Mouse (Mus musculus) hindbrain, postnatal 0 days (tissue): ENCODE measurements around the gene Dnah2. TPM values are rescaled to one million over a fixed set of nuclear protein-coding genes. Genes with fewer than 3 reads are reported as not detected.

Experiments
- ATAC-seq: fragments of 200-750 bp; cut with Nextera tagmentation; 2 replicates; pipeline ENCODE4 v1.8.0; 2017; ENCODE audit warnings: mild to moderate bottlenecking, moderate TSS enrichment, moderate library complexity
- DNase-seq: peaks from one replicate; pipeline ENCODE4 v3.0.0-alpha.2; 2015; ENCODE audit warnings: low spot score
- H3K27ac ChIP-seq: fragments of 300-500 bp; sonication (generic); 2 replicates; pipeline ENCODE4 v1.5.1; 2014; ENCODE audit warnings: mild to moderate bottlenecking
- H3K27me3 ChIP-seq: fragments of 300-500 bp; sonication (generic); 2 replicates; pipeline ENCODE4 v1.6.1; 2014; ENCODE audit warnings: low read length, mixed read lengths; ENCODE audit not compliant: insufficient read depth
- H3K36me3 ChIP-seq: fragments of 300-500 bp; sonication (generic); 2 replicates; pipeline ENCODE4 v1.6.1; 2014; ENCODE audit warnings: low read length, mixed read lengths; ENCODE audit not compliant: insufficient read depth
- H3K4me1 ChIP-seq: fragments of 300-500 bp; sonication (generic); 2 replicates; pipeline ENCODE4 v1.6.1; 2014; ENCODE audit warnings: antibody characterized with exemption, low read length, mixed read lengths; ENCODE audit not compliant: insufficient read depth
- H3K4me2 ChIP-seq: fragments of 300-500 bp; sonication (generic); 2 replicates; pipeline ENCODE4 v1.6.1; 2014; ENCODE audit warnings: low read depth, mild to moderate bottlenecking, low read length, moderate library complexity, mixed read lengths
- H3K4me3 ChIP-seq: fragments of 300-500 bp; sonication (generic); 2 replicates; pipeline ENCODE4 v1.5.1; 2014; ENCODE audit warnings: low read length
- H3K9ac ChIP-seq: fragments of 300-500 bp; sonication (generic); replicated peaks from 2 replicates; pipeline ENCODE4 v1.6.1; 2014; ENCODE audit warnings: mild to moderate bottlenecking, low read length, moderate library complexity, mixed read lengths
- H3K9me3 ChIP-seq: fragments of 300-500 bp; sonication (generic); 2 replicates; pipeline ENCODE4 v1.6.1; 2016; ENCODE audit warnings: low read length, mixed read lengths
- CTCF ChIP-seq: IDR thresholded peaks from 2 replicates; pipeline ENCODE4 v1.5.1; 2016; ENCODE audit warnings: antibody characterized with exemption, control low read depth, low read depth
- whole genome bisulfite sequencing: fragments of 180-500 bp; shearing (Covaris S2); extraction: QIAGEN DNeasy Blood & Tissue Kit; methylation state at CpG from one replicate; pipeline ENCODE4 v1.1.7; 2014; 5-methylcytosine and 5-hydroxymethylcytosine counted together
- polyA plus RNA-seq: library from polyadenylated mRNA; unstranded; fragments of >200 nt; fragmentation: Nextera tagmentation; extraction: Ambion mirVana; gene quantifications from 2 replicates; pipeline ENCODE4 v1.2.1, GENCODE M21; 2015
- total RNA-seq: library from RNA; depleted of rRNA; stranded (reverse); fragments of >200 nt; gene quantifications from 2 replicates; pipeline ENCODE4 v1.2.3, GENCODE M21; 2014

Gene Dnah2
- total and polyA plus RNA-seq, 2 experiments from 2014 or later: 2.0 to 3.9 TPM

DNA sequence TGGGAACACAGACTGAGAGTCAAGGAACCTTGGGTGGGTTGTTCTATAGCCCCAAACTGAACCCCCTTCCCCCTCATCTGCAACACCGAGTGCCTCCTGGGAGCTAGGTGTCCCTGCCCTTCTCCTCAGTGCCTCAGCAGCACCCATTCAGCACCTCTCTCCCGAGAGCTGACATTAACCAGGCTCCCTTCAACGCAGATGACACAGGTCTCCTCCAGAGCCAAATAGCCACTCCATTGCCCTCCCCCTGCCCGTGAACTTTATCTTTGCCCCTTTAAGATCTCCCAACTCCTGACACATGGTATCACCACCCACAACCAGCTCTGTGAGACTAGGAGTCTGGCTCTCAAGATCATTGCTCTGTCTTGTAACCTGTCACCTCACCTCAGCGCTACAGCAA lies 10.3 kb upstream of the Dnah2 start:
- no peak for TF ChIP-seq CTCF
- H3K9ac ChIP-seq: peak overlapping the region; percentile 72
- peak overlapping the region; percentile 59; the same call in 1 of the 2 replicates for H3K27ac ChIP-seq
- H3K4me3 ChIP-seq: peak overlapping the region; percentile 64
- H3K36me3 ChIP-seq: no peaks in the 10 kb centered on the region
- WGBS: 6% methylated on average over 5 of the region's 5 CpGs
- ATAC-seq: no peak
- no peak for DNase-seq
- H3K27me3 ChIP-seq: no peaks in the 10 kb centered on the region
- H3K4me2 ChIP-seq: peak overlapping the region; percentile 94
- H3K9me3 ChIP-seq: no peaks in the 10 kb centered on the region
- peaks cover 42% of the 10 kb centered on the region for H3K4me1 ChIP-seq

DNA sequence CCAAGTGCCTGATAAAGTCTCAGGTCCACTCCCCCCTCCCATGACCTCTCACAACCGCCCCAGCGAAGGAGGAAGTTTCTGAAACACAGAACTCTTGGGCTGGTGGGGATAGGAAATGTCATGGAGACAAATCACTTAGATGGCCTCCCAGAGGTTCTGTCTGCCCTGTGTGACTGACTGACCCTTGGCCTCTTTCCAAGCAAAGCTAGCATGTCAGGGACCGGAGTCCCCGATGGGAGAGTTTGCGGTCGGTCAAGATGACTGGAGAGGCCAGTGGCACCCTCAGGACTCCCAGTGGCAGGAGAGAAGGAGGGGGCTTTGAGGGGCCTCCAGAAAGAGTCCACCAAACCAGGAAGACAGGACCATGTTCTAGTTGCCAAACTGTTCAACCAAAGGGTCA lies 9.8 kb upstream of the Dnah2 start:
- H3K27ac ChIP-seq: no peak overlapping the region
- ATAC-seq: no peak
- H3K27me3 ChIP-seq: no peaks in the 10 kb centered on the region
- TF ChIP-seq CTCF: no peak
- peaks cover 43% of the 10 kb centered on the region for H3K4me1 ChIP-seq
- no peak for DNase-seq
- H3K36me3 ChIP-seq: no peaks in the 10 kb centered on the region
- peak overlapping the region; percentile 72; the same call in 1 of the 2 replicates for H3K9ac ChIP-seq
- no peaks in the 10 kb centered on the region for H3K9me3 ChIP-seq
- peak overlapping the region; percentile 94 for H3K4me2 ChIP-seq
- 17% methylated on average over 6 of the region's 6 CpGs for WGBS
- H3K4me3 ChIP-seq: peak overlapping the region; percentile 64

- DNase-seq (peak; percentile 83), ATAC-seq (no peak)
- 5% methylated on average over 13 of the region's 14 CpGs for WGBS
- peak overlapping the region; percentile 34; the same call in 1 of the 2 replicates for H3K9ac ChIP-seq
- peak overlapping the region; percentile 12; the same call in 1 of the 2 replicates for H3K27ac ChIP-seq
- H3K9me3 ChIP-seq: no peaks in the 10 kb centered on the region
- H3K27me3 ChIP-seq: no peaks in the 10 kb centered on the region
- no peak for TF ChIP-seq CTCF
- H3K36me3 ChIP-seq: no peaks in the 10 kb centered on the region
- peak overlapping the region; percentile 64 for H3K4me3 ChIP-seq
- H3K4me1 ChIP-seq: peaks cover 56% of the 10 kb centered on the region
- peak overlapping the region; percentile 94 for H3K4me2 ChIP-seq
Observed at GRCm38 (mm10) chr11:69557381-69557958, 8.6 kb upstream of the Dnah2 start.

- ATAC-seq (no peak), DNase-seq (no peak)
- no peak overlapping the region for H3K4me2 ChIP-seq
- H3K27ac ChIP-seq: 0 out of 2 replicates have a peak overlapping the region, but pooled peaks have one; percentile 11
- no peak overlapping the region for H3K4me3 ChIP-seq
- H3K27me3 ChIP-seq: no peaks in the 10 kb centered on the region
- peaks cover 43% of the 10 kb centered on the region for H3K4me1 ChIP-seq
- WGBS: 74% methylated on average over 5 of the region's 5 CpGs
- no peak overlapping the region for H3K9ac ChIP-seq
- H3K36me3 ChIP-seq: no peaks in the 10 kb centered on the region
- TF ChIP-seq CTCF: no peak
- H3K9me3 ChIP-seq: no peaks in the 10 kb centered on the region
Observed at GRCm38 (mm10) chr11:69554539-69555140, 5.7 kb upstream of the Dnah2 start.

DNA sequence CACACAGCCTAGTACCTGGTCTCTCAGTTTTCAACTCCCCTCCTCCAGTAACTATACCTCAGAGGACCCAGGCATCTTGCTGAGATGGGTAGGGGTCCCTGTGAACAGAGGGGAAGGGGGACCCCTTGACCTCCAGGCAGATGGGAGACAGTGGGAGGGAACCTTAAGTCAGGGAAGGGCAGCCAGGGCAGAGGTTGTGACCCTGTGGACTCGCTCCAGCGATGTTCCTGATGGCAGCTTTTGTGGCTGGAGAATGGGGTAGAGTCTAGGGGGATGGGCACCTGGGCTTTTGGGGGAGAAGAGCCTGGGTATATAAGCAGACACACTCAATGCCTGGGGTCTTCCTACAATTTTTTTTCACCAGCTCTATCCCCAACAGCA lies 4.4 kb upstream of the Dnah2 start:
- peak overlapping the region; percentile 43 for H3K4me2 ChIP-seq
- no peaks in the 10 kb centered on the region for H3K27me3 ChIP-seq
- peak overlapping the region; percentile 77 for H3K27ac ChIP-seq
- no peaks in the 10 kb centered on the region for H3K9me3 ChIP-seq
- WGBS: 5% methylated on average over 2 of the region's 2 CpGs
- ATAC-seq: peak; percentile 8
- DNase-seq: no peak
- peaks cover 31% of the 10 kb centered on the region for H3K4me1 ChIP-seq
- H3K36me3 ChIP-seq: no peaks in the 10 kb centered on the region
- peak overlapping the region; percentile 38 for H3K9ac ChIP-seq
- no peak for TF ChIP-seq CTCF
- H3K4me3 ChIP-seq: no peak overlapping the region

GRCm38 (mm10) chr11:69552622-69553340 lies 3.9 kb upstream of the Dnah2 start:
- no peak for TF ChIP-seq CTCF
- 5% methylated on average over 14 of the region's 14 CpGs for WGBS

More at GRCm38 (mm10) chr11:69552622-69553340, 3.9 kb upstream of the Dnah2 start:
- Histone ChIP-seq H3K27me3 (no peaks in the 10 kb centered on the region), H3K4me1 (peaks cover 29% of the 10 kb centered on the region), H3K27ac (peak overlapping the region; percentile 77), H3K4me2 (peak overlapping the region; percentile 43), H3K4me3 (0 out of 2 replicates have a peak overlapping the region, but pooled peaks have one; percentile 1), H3K9me3 (no peaks in the 10 kb centered on the region), H3K36me3 (no peaks in the 10 kb centered on the region), H3K9ac (peak overlapping the region; percentile 38)
- ATAC-seq (peak; percentile 87), DNase-seq (peak; percentile 89)
